Mouse (Mus musculus): ENCODE measurements around the gene Dock6. TPM values are rescaled to one million over a fixed set of nuclear protein-coding genes. Genes with fewer than 3 reads are reported as not detected.

Gene Dock6
- total and polyA plus RNA-seq, 3 experiments, result 0.79 to 3.6 (median 3.3) TPM

- in situ Hi-C loops (cut with MboI; ENCODE audit: low pct_ligation_motif_present, low pct_unique_long_range_greater_than_20kb, low sequenced_read_pairs) (no loop called here), dilution Hi-C loops (cut with MboI; ENCODE audit: extremely low pct_ligation_motif_present, extremely low pct_unique_long_range_greater_than_20kb, low sequenced_read_pairs) (no loop called here)
- TF ChIP-seq MEF2A (IDR thresholded peaks at IDR 0.05; ENCODE audit: borderline replicate concordance, low read depth, low read length) (no peak), RAD21 (IDR thresholded peaks at IDR 0.05; ENCODE audit: low read depth, low read length) (no peak), SIN3A (IDR thresholded peaks at IDR 0.05; ENCODE audit: low read length) (no peak), MAZ (IDR thresholded peaks at IDR 0.05; ENCODE audit: low read depth, low read length) (no peak), POLR2A (IDR thresholded peaks at IDR 0.05; ENCODE audit: low read depth, low read length) (no peak), ZNF384 (IDR thresholded peaks at IDR 0.05; ENCODE audit: low read depth, low read length) (no peak), E2F4 (IDR thresholded peaks at IDR 0.05; ENCODE audit: insufficient replicate concordance, low read depth, low read length) (no peak), MYC (IDR thresholded peaks at IDR 0.05; ENCODE audit: low read depth, low read length) (no peak), NELFE (IDR thresholded peaks at IDR 0.05; ENCODE audit: low read depth, low read length) (no peak), EP300 (IDR thresholded peaks at IDR 0.05; ENCODE audit: low read length) (no peak), IRF4 (IDR thresholded peaks at IDR 0.05; ENCODE audit: low read depth, low read length) (no peak), BHLHE40 (IDR thresholded peaks at IDR 0.05; ENCODE audit: low read depth, low read length) (no peak), ELF1 (IDR thresholded peaks at IDR 0.05; ENCODE audit: low read depth, low read length) (no peak), NRF1 (IDR thresholded peaks at IDR 0.05; ENCODE audit: low read depth, low read length) (no peak), MAX (IDR thresholded peaks at IDR 0.05; ENCODE audit: low read length) (no peak), JUND (conservative IDR thresholded peaks at IDR 0.05; ENCODE audit: low read depth, low read length) (no peak)
These were observed 10.0 kb downstream of the Dock6 start for GRCm38 (mm10) chr9:21842391-21842790.

GRCm38 (mm10) chr9:21841340-21841739 is 11.1 kb downstream of the Dock6 start:
- in situ Hi-C loops (cut with MboI; ENCODE audit: low pct_ligation_motif_present, low pct_unique_long_range_greater_than_20kb, low sequenced_read_pairs), result no loop called here
- DNase-seq (ENCODE audit: extremely low read depth), result no peak

More at GRCm38 (mm10) chr9:21842391-21842790, 10.0 kb downstream of the Dock6 start:
- H3K4me2 ChIP-seq (ENCODE audit: insufficient read depth, low read depth, poor library complexity, severe bottlenecking), result no peak overlapping the region
- H3K36me3 ChIP-seq (replicated peaks in 1 of 2; ENCODE audit: control insufficient read depth in 1 of 2, insufficient read depth in 1 of 2, low read length in 1 of 2), result peaks cover 0 to 53% of the 10 kb centered on the region in 2 experiments
- no peaks in the 10 kb centered on the region for H3K9me3 ChIP-seq (replicated peaks; ENCODE audit: low read length)
- DNase-seq (ENCODE audit: extremely low read depth), result no peak
- no peaks in the 10 kb centered on the region for H3K27me3 ChIP-seq (replicated peaks)
- peaks cover 0 to 5% of the 10 kb centered on the region in 2 experiments; a peak in 1 of 4 replicates for H3K4me1 ChIP-seq (ENCODE audit: control insufficient read depth in 1 of 2, insufficient read depth in 2 of 2)
- no peak overlapping the region for H3K4me3 ChIP-seq (replicated peaks in 1 of 3; ENCODE audit: low read depth in 2 of 3, low read length in 2 of 3, poor library complexity in 1 of 3)
- H3K9ac ChIP-seq (ENCODE audit: insufficient read depth, low read depth), result no peak overlapping the region
- H3K79me2 ChIP-seq (replicated peaks; ENCODE audit: control insufficient read depth, extremely low read depth, insufficient read depth, poor library complexity, severe bottlenecking), result no peaks in the 10 kb centered on the region
- no peak overlapping the region for H3K27ac ChIP-seq (ENCODE audit: insufficient read depth, low read depth)

More at GRCm38 (mm10) chr9:21841340-21841739, 11.1 kb downstream of the Dock6 start:
- no peak for TF ChIP-seq PAX5 (IDR thresholded peaks at IDR 0.05; ENCODE audit: low read length)
- TF ChIP-seq TCF12 (IDR thresholded peaks at IDR 0.05; ENCODE audit: low read depth, low read length), result no peak
- no peak for TF ChIP-seq NELFE (IDR thresholded peaks at IDR 0.05; ENCODE audit: low read depth, low read length)
- no peak for TF ChIP-seq E2F4 (IDR thresholded peaks at IDR 0.05; ENCODE audit: insufficient replicate concordance, low read depth, low read length)
- TF ChIP-seq IRF4 (IDR thresholded peaks at IDR 0.05; ENCODE audit: low read depth, low read length), result no peak
- TF ChIP-seq ZNF384 (IDR thresholded peaks at IDR 0.05; ENCODE audit: low read depth, low read length), result no peak
- no peak for TF ChIP-seq NRF1 (IDR thresholded peaks at IDR 0.05; ENCODE audit: low read depth, low read length)
- TF ChIP-seq CTCF (conservative IDR thresholded peaks at IDR 0.05 in 1 of 2, IDR thresholded peaks at IDR 0.05 in 1 of 2; ENCODE audit: low read depth in 2 of 2, low read length in 2 of 2), result no peak
- no peak for TF ChIP-seq TBP (conservative IDR thresholded peaks at IDR 0.05; ENCODE audit: low read depth, low read length)
- no peak for TF ChIP-seq CHD1 (IDR thresholded peaks at IDR 0.05; ENCODE audit: low read depth, low read length)
- TF ChIP-seq MAFK (IDR thresholded peaks at IDR 0.05; ENCODE audit: insufficient replicate concordance, low read length), result no peak
- TF ChIP-seq RAD21 (IDR thresholded peaks at IDR 0.05; ENCODE audit: low read depth, low read length), result no peak
- TF ChIP-seq SIN3A (IDR thresholded peaks at IDR 0.05; ENCODE audit: low read length), result no peak
- no peak for TF ChIP-seq MYC (IDR thresholded peaks at IDR 0.05; ENCODE audit: low read depth, low read length)
- H3K9me3 ChIP-seq (replicated peaks; ENCODE audit: low read length), result no peaks in the 10 kb centered on the region
- no peak overlapping the region for H3K27ac ChIP-seq (ENCODE audit: insufficient read depth, low read depth)
- no peaks in the 10 kb centered on the region for H3K4me1 ChIP-seq (ENCODE audit: control insufficient read depth in 1 of 2, insufficient read depth in 2 of 2)
- dilution Hi-C loops (cut with MboI; ENCODE audit: extremely low pct_ligation_motif_present, extremely low pct_unique_long_range_greater_than_20kb, low sequenced_read_pairs), result no loop called here
- H3K79me2 ChIP-seq (replicated peaks; ENCODE audit: control insufficient read depth, extremely low read depth, insufficient read depth, poor library complexity, severe bottlenecking), result no peaks in the 10 kb centered on the region
- no peak overlapping the region for H3K4me2 ChIP-seq (ENCODE audit: insufficient read depth, low read depth, poor library complexity, severe bottlenecking)
- peaks cover 0 to 57% of the 10 kb centered on the region in 2 experiments for H3K36me3 ChIP-seq (replicated peaks in 1 of 2; ENCODE audit: control insufficient read depth in 1 of 2, insufficient read depth in 1 of 2, low read length in 1 of 2)
- no peaks in the 10 kb centered on the region for H3K27me3 ChIP-seq (replicated peaks)
- no peak overlapping the region for H3K4me3 ChIP-seq (replicated peaks in 1 of 3; ENCODE audit: low read depth in 2 of 3, low read length in 2 of 3, poor library complexity in 1 of 3)
- no peak overlapping the region for H3K9ac ChIP-seq (ENCODE audit: insufficient read depth, low read depth)
